In genomic region chr12:54191608-54192304, GRCm38 (mm10) we compare ENCODE assay signal across 8 mouse cellular contexts. TPM values are rescaled to one million over a fixed set of nuclear protein-coding genes. Genes with fewer than 3 reads are reported as not detected.
DNase-seq lines count a peak whose midpoint lies in the region; ATAC-seq and TF ChIP-seq lines count a peak whose summit lies in the region.

No protein-coding gene starts in this region.

- no peaks in the 10 kb centered on the region for H3K9me3 ChIP-seq in MEL (replicated peaks; ENCODE audit: insufficient read depth, low read length)

- H3K36me3 ChIP-seq in MEL (ENCODE audit: control insufficient read depth in 1 of 2, insufficient read depth in 2 of 2, low read length in 2 of 2) = peaks cover 0 to 15% of the 10 kb centered on the region in 2 experiments; a peak in 3 of 4 replicates

- H3K27ac ChIP-seq in MEL (ENCODE audit: control insufficient read depth, low read depth, low read length) = peak overlapping the region; percentile 6; the same call in 1 of the 2 replicates
- H3K27ac ChIP-seq in cerebellum, adult 2 months (ENCODE audit: insufficient read depth, low read length) = no peak overlapping the region
- no peak overlapping the region for H3K27ac ChIP-seq in layer of hippocampus, adult 2 months

- 2% methylated on average over 19 of the region's 19 CpGs for WGBS in cerebellum, adult 2 months
- 4% methylated on average over 19 of the region's 19 CpGs for WGBS in lung, adult 2 months

- H3K4me1 ChIP-seq in MEL (ENCODE audit: control insufficient read depth in 1 of 2, insufficient read depth in 2 of 2, low read length in 2 of 2) = peaks cover 24 to 28% of the 10 kb centered on the region in 2 experiments
- peaks cover 9% of the 10 kb centered on the region for H3K4me1 ChIP-seq in cerebellum, adult 2 months (ENCODE audit: control insufficient read depth, insufficient read depth, low read length)
- peaks cover 7% of the 10 kb centered on the region; the same call in 1 of the 2 replicates for H3K4me1 ChIP-seq in lung, adult 2 months (ENCODE audit: control insufficient read depth, insufficient read depth, low read length)

- TF ChIP-seq EP300 in MEL (IDR thresholded peaks at IDR 0.05; ENCODE audit: low read depth in 1 of 2, low read length in 2 of 2) = peak in 1 of 2 experiments; percentile 52; a peak in 2 of 4 replicates

- H3K27me3 ChIP-seq in MEL (ENCODE audit: control insufficient read depth in 1 of 2, insufficient read depth in 2 of 2, low read length in 2 of 2) = no peaks in the 10 kb centered on the region
- no peaks in the 10 kb centered on the region; the same call in 1 of the 2 replicates for H3K27me3 ChIP-seq in cerebellum, adult 2 months (ENCODE audit: control insufficient read depth, insufficient read depth, low read length)

- peak; percentile 97 for DNase-seq in MEL (ENCODE audit: low read depth, low spot score)
- DNase-seq in cerebellum, adult 2 months = peak; percentile 61 to 70
- DNase-seq in forelimb bud, embryonic 11.5 days (ENCODE audit: low read depth, low spot score) = peak; percentile 82
- peak; percentile 97 for DNase-seq in heart, postnatal 4 days
- DNase-seq in layer of hippocampus, adult 2 months (ENCODE audit: low spot score in 2 of 2) = peak; percentile 67 to 71
- peak; percentile 60 for DNase-seq in lung, adult 2 months
- DNase-seq in thymus, postnatal 14 days = peak; percentile 83

- peak overlapping the region; percentile 49 for H3K9ac ChIP-seq in MEL (ENCODE audit: control insufficient read depth, low read depth, low read length, poor library complexity, severe bottlenecking)

- H3K79me2 ChIP-seq in MEL (ENCODE audit: control insufficient read depth, insufficient read depth, low read length, poor library complexity) = no peaks in the 10 kb centered on the region

- no peak for TF ChIP-seq RAD21 in MEL (IDR thresholded peaks at IDR 0.05; ENCODE audit: low read depth, low read length)

- peak; percentile 87 for ATAC-seq in neutrophil, adult 5-6 weeks (ENCODE audit: extremely low read depth, insufficient number of reproducible peaks, low FRiP score, poor library complexity, severe bottlenecking)

- TF ChIP-seq POLR2A in MEL (IDR thresholded peaks at IDR 0.05; ENCODE audit: control insufficient read depth in 1 of 2, insufficient read depth in 1 of 2, low read depth in 1 of 2, low read length in 2 of 2, poor library complexity in 1 of 2) = peak in 1 of 2 experiments; percentile 42; a peak in 1 of 4 replicates
- TF ChIP-seq POLR2A in cerebellum, adult 2 months (IDR thresholded peaks at IDR 0.05; ENCODE audit: borderline replicate concordance, insufficient read depth, low read length) = no peak
- no peak for TF ChIP-seq POLR2A in lung, adult 2 months (IDR thresholded peaks at IDR 0.05; ENCODE audit: borderline replicate concordance, extremely low read depth, low read depth, low read length)

- H3K4me3 ChIP-seq in MEL (ENCODE audit: control insufficient read depth in 1 of 2, insufficient read depth in 1 of 2, low read depth in 2 of 2, low read length in 2 of 2) = peak overlapping the region; percentile 41 to 83
- peak overlapping the region; percentile 6 for H3K4me3 ChIP-seq in cerebellum, adult 2 months (replicated peaks; ENCODE audit: insufficient read depth, low read depth, low read length)
- peak overlapping the region; percentile 47 for H3K4me3 ChIP-seq in layer of hippocampus, adult 2 months
- H3K4me3 ChIP-seq in lung, adult 2 months (replicated peaks; ENCODE audit: extremely low read depth, low read depth, low read length) = peak overlapping the region; percentile 20

- TF ChIP-seq CTCF in MEL (IDR thresholded peaks at IDR 0.05 in 2 of 3, conservative IDR thresholded peaks at IDR 0.05 in 1 of 3; ENCODE audit: control insufficient read depth in 1 of 3, insufficient read depth in 1 of 3, low read depth in 2 of 3, low read length in 3 of 3, poor library complexity in 1 of 3, severe bottlenecking in 1 of 3) = no peak
- no peak for TF ChIP-seq CTCF in cerebellum, adult 2 months (IDR thresholded peaks at IDR 0.05; ENCODE audit: borderline replicate concordance, insufficient read depth, low read depth, low read length)
- TF ChIP-seq CTCF in layer of hippocampus, adult 2 months (conservative IDR thresholded peaks at IDR 0.05) = no peak
- no peak for TF ChIP-seq CTCF in lung, adult 2 months (IDR thresholded peaks at IDR 0.05; ENCODE audit: insufficient read depth, low read length)

TF ChIP-seq in MEL, 35 proteins besides CTCF, POLR2A, EP300 and RAD21:
- TF ChIP-seq GABPA (IDR thresholded peaks at IDR 0.05; ENCODE audit: low read depth, low read length) (0 out of 2 replicates have a peak, but pooled peaks have one; percentile 38), SIN3A (IDR thresholded peaks at IDR 0.05; ENCODE audit: low read length) (peak; percentile 53), MAX (IDR thresholded peaks at IDR 0.05; ENCODE audit: low read length) (peak; percentile 69), ZC3H11A (IDR thresholded peaks at IDR 0.05; ENCODE audit: low read depth, low read length) (peak; percentile 1; the same call in 1 of the 2 replicates), USF2 (IDR thresholded peaks at IDR 0.05; ENCODE audit: borderline replicate concordance in 1 of 2, insufficient read depth in 1 of 2, low read depth in 1 of 2, low read length in 2 of 2) (no peak), CHD1 (IDR thresholded peaks at IDR 0.05; ENCODE audit: low read depth, low read length) (0 out of 2 replicates have a peak, but pooled peaks have one; percentile 25), TCF12 (IDR thresholded peaks at IDR 0.05; ENCODE audit: low read depth, low read length) (peak; percentile 46; the same call in 1 of the 2 replicates), ZNF384 (IDR thresholded peaks at IDR 0.05; ENCODE audit: low read depth, low read length) (no peak), TAL1 (IDR thresholded peaks at IDR 0.05; ENCODE audit: low read length) (no peak), ELF1 (IDR thresholded peaks at IDR 0.05; ENCODE audit: low read depth, low read length) (no peak), MXI1 (IDR thresholded peaks at IDR 0.05; ENCODE audit: low read depth, low read length) (peak; percentile 74), ETS1 (IDR thresholded peaks at IDR 0.05; ENCODE audit: low read depth, low read length) (peak; percentile 76; the same call in 1 of the 2 replicates), USF1 (IDR thresholded peaks at IDR 0.05; ENCODE audit: low read depth, low read length) (no peak), MAZ (IDR thresholded peaks at IDR 0.05; ENCODE audit: low read depth, low read length) (peak; percentile 84), MEF2A (IDR thresholded peaks at IDR 0.05; ENCODE audit: extremely low read depth, insufficient replicate concordance, low read depth, low read length, poor library complexity, severe bottlenecking) (no peak), NRF1 (IDR thresholded peaks at IDR 0.05; ENCODE audit: insufficient read depth, low read depth, low read length, poor library complexity, severe bottlenecking) (no peak), NELFE (IDR thresholded peaks at IDR 0.05; ENCODE audit: low read depth, low read length) (peak; percentile 28; the same call in 1 of the 2 replicates), POLR2AphosphoS5 (IDR thresholded peaks at IDR 0.05; ENCODE audit: borderline replicate concordance, low read depth, low read length) (no peak), ZMIZ1 (IDR thresholded peaks at IDR 0.05; ENCODE audit: low read depth, low read length) (0 out of 2 replicates have a peak, but pooled peaks have one; percentile 35), HCFC1 (IDR thresholded peaks at IDR 0.05; ENCODE audit: low read depth, low read length) (no peak), JUND (IDR thresholded peaks at IDR 0.05; ENCODE audit: low read depth, low read length) (no peak), KAT2A (conservative IDR thresholded peaks at IDR 0.05; ENCODE audit: low read depth, low read length) (no peak), GATA1 (IDR thresholded peaks at IDR 0.05; ENCODE audit: low read depth, low read length) (no peak), SMC3 (IDR thresholded peaks at IDR 0.05; ENCODE audit: low read depth, low read length) (no peak), BHLHE40 (IDR thresholded peaks at IDR 0.05; ENCODE audit: borderline replicate concordance, low read depth, low read length) (peak; percentile 71; the same call in 1 of the 2 replicates), TBP (IDR thresholded peaks at IDR 0.05; ENCODE audit: low read depth, low read length) (no peak; the same call in 1 of the 2 replicates)

RNA-seq across cellular contexts. Expression of gene Egln3, which starts 11.9 kb away (rescaled TPM):
- total RNA-seq in MEL (2012; rRNA removed) = 3.2 and 13.9 TPM in 2 replicates
- 10 to 100 TPM in 1 of 2 experiments, not detected in 1; 30.1 TPM for polyA plus RNA-seq in MEL (2012; ENCODE audit: insufficient read depth in 1 of 2, insufficient read length in 2 of 2, low read depth in 1 of 2, low replicate concordance in 2 of 2, missing spikeins in 1 of 2)
- 5.5 and 6.5 TPM in 2 replicates for polyA plus RNA-seq in cerebellum, adult 2 months (2012; rRNA removed)
- total RNA-seq in heart, postnatal 4 days (2021) = 10 to 100 TPM; 38.0 to 44.1 TPM
- total RNA-seq in layer of hippocampus, adult 2 months (2021) = 1 to 10 TPM; 4.9 TPM
- polyA plus RNA-seq in lung, adult 2 months (2012; rRNA removed) = 1.9 and 9.2 TPM in 2 replicates
- total RNA-seq in neutrophil, adult 5-6 weeks (2017) = 7.6 and 9.6 TPM in 2 replicates

Comparison
In these comparisons a context has a peak if more than half of its experiments do, and no peak if none do; other contexts are left out.
1. H3K4me3 ChIP-seq: peak in every context shown above with its lines; median percentile 62 in MEL; 47 in layer of hippocampus, adult 2 months; 20 in lung, adult 2 months; 6 in cerebellum, adult 2 months.